Mouse (Mus musculus) layer of hippocampus, postnatal 14 days (tissue): ENCODE data around the gene Sept9. TPM values are rescaled to one million over a fixed set of nuclear protein-coding genes. Genes with fewer than 3 reads are reported as not detected.

Source experiments
- DNase-seq, 2 experiments: peaks; one replicate each; pipeline ENCODE4 v3.0.0; 2021 to 2022; ENCODE audit warnings: low spot score in 2 of 2, mixed read lengths in 1 of 2
- total RNA-seq, 2 experiments: library from RNA; stranded (reverse); gene quantifications; 2 replicates each; pipeline ENCODE4 v1.2.3; 2021

Sept9 gene
- total RNA-seq, 2 experiments from 2014 or later, result 91.7 to 93.9 TPM

DNA sequence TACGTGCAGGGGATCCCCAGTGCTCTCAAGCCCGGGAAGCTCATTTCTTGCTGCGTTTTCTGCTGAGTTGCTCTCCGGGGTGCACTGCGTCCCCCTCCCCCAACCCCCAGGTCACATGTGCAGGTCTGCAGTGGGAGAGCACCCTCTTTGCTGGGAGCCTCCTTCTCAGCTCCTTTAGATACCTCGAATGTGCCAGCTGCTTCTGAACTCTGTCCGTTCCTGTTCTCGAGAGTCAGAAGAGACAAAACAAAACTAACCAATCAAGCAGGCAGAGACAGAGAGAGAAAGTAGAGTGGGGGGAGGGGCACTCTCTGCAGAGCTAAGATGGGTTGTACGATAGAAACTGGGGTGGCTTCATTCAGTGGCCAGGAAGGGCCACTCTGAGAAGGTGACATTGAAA is 195.8 kb downstream of the Sept9 start:
- peak in 1 of 2 experiments; percentile 28 for DNase-seq

DNA sequence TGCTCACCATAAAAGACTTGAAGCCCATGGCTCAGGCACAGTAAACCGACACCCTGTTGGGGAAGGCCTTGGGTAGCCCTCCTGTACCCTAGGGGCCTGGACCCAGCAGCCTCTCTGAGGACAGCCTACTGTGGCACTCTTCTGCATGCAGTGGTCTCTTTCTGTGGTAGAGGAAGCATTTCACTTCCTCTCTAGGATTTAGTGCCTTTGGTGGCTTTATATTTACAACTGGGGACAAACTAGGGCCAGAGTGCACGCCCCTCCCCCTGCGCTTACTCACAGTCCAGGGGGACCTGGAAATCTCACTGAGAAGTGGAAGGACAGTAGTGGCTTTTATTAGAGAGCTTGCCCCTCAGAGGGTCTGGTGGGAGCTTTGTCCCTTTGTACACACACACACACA is 197.5 kb downstream of the Sept9 start:
- no peak for DNase-seq

DNA sequence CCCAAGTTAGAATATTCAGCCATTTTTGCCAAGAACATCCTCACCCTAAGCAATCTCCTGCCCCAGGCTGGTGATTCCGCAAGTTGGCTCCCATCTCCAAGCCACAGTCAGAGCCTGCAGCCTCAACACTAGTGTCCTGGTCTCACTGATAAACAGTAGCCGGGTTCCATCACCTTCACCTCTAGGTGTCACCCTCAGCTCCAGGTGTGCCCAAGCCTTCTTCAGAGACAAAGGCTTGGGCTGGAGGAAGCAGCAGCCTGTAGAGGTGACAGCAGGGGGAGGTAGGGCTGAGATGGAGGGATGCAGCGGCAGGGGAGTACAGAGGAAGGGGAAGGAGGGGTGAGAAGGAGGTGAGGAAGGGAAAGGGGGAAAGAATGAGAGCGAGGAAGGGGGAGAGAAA is 198.3 kb downstream of the Sept9 start:
- DNase-seq, result no peak

DNA sequence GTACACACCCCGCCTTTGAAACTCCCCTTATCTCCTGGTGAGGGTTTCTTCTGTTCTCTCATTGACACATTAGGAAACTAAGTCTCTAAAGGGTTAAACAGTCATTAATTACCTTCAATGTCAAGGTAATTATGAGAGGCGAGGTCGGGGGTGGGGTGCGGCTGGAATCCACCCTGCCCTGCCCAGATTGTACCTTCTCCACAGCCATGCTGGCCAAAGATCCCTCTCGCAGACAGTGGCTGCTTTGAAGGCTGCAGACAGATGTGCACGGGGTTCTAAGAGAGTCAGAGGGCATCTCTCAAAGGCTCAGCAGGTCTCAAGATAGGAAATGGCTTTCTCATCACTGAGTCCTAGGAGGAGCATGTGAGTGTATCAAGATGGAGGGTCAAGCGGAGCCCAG is 198.7 kb downstream of the Sept9 start:
- DNase-seq, result no peak

DNA sequence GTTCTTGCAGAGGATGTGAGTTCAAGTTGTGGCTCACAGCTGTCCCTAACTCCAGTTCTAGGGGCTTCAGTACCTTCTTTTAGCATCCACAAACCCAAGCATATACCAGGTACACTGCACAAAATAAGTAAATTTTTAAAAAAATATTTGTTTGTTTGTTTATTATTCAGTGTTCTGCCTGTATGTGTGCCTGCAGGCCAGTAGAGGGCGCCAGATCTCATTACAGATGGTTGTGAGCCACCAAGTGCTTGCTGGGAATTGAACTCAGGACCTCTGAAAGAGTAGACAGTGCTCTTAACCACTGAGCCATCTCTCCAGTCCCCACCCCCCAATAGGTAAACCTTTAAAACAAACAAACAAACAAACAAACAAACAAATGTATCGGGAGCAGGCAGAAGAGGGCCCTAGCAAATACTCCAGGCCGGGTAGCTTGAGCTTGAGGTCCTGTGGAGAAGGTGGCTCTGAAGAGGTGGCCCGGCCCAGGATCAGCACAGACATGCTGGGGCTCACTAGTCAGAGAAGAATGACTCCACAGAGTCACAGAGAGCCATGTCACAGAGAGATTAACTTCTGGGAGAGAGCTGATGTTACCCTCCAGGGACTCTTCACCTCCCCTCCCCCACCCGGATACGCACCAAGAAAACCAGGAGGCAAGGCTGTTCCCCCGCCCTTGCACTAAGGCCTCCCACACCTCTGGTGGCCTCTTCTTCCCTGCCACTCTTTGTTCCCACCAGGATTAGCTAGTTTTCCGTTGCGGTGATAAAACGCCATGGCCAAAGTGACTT is 202.3 kb downstream of the Sept9 start:
- DNase-seq, result no peak

DNA sequence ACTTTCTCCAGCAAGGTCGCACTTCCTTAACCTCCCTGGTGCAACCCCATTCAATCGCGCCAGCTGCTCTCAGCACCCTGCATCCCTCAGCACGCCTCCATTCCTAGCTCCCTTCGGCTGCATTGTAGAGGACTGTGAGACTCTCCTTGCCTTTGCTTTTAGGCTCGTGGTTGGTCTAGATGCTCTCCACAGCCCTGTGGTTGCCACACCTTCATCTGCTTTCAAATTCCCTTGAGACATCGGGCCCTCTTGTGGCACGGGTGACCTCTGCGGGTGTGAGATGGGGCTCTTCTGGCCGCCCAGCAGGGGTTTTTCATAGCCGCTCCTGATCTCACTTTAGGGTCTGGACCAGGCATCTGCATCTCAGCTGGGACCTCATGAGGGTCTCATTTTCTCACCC is 203.1 kb downstream of the Sept9 start:
- DNase-seq, result no peak

DNA sequence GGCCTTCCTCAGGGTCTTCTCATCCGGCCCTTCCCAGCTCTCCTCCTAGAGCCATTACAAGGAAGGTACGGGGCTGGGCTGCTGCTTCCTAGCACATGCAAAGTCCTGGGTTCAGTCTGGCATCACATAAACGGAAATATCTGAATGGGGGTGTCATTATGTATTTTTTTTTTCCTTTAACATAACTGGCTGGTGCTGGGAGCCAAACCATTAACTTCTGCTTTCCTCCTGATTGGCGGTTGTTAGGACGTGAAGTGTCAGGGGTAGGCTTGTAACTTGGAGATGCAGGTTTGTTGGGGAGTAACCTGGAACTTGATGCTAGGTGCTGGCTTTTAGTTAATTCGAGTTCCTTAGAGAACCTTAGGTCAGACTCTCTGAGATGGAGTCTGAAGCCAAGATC is 203.6 kb downstream of the Sept9 start:
- no peak for DNase-seq

DNA sequence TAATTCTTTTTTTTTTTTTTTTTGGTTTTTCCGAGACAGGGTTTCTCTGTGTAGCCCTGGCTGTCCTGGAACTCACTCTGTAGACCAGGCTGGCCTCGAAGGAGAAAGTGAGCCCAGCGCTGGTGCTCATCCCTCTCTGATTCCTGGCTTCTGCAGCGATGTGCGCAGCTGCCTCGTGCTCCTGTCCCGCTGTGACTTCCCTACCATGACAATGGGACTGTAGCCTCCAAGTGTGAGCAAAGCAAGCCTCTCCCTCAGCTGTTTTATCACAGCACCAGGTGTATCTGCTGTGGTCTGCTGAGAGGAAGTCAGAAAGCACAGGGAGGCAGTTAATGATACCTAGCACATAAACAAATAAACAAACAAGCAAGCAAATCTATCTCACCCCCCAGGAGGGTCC is 204.3 kb downstream of the Sept9 start:
- DNase-seq, result no peak

DNA sequence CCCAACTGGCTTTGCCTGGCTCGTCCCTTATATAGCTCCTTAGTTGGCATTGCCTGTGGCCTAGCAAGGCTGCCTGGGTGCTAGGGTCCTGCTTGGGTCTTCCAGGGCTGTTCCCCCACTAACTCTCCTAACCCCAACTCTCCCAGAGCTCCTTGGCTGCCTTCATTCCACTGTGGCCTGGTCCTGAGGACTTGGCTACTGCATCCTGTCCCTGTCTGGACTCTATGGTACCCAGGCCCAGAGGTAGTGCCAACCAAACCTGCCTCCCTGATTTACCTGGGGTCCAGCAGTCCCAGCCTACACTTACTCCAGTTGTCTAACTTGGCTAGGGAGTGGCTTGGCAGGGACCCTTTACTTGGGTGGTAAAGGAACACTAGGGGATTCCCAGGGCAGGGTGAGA is 207.2 kb downstream of the Sept9 start:
- no peak for DNase-seq

DNA sequence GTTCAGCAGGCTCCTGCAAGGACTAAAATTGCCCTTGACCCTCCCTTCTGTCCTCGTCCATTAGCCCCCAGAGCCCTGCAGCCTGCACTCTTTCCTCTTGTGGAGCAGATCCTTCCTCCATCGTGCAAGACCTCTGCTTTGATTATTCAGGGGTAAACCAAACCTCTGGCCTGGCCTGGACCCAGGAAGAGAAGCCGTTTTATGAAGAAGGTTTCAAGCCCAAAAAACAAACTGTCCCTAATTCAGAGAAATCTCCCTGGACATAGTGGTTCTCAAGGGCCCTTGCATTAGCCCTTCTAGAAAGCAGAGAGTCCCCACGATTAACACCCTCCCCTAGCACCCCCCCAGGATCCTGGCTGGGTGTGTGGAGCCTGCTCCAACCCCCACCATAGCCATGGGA is 207.7 kb downstream of the Sept9 start:
- DNase-seq, result peak in 1 of 2 experiments; percentile 15

DNA sequence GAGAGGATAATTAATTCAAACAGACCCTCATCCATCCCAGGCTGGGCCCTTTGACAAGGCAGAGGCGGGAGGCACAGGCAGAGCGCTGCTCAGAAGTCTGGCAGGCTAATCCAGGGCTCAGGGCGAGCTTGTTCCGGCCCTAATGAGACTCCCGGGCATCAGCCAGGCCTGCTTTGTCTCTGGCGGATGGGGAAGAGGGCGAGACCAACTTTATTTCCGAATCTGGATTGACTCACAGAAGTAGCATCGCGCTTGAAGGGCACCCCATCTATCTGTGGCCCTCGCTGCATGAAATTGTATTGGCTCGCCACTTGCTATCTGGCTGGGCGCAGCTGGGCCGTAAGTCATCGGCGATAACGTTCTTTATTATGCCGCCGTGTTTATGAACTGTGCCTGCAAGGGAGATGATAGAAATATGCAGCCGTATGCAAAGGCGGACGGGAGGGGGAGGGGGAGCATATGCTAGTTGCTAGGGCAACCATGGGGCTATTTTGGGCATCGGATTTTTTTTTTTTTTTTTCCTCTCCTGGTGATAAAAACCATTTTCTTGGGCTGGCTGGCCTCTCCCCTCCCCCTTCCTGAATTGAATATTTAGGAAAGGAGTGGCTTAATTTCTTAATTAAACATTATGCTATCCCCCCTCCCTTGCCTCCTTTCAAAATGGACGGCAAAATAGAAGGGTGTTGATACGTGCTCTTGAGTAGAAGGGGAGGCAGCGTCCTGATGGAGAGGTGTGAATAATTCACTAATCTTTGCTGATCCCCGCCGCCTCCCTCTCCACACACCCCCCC is 208.4 kb downstream of the Sept9 start:
- peak; percentile 75 to 82 for DNase-seq

DNA sequence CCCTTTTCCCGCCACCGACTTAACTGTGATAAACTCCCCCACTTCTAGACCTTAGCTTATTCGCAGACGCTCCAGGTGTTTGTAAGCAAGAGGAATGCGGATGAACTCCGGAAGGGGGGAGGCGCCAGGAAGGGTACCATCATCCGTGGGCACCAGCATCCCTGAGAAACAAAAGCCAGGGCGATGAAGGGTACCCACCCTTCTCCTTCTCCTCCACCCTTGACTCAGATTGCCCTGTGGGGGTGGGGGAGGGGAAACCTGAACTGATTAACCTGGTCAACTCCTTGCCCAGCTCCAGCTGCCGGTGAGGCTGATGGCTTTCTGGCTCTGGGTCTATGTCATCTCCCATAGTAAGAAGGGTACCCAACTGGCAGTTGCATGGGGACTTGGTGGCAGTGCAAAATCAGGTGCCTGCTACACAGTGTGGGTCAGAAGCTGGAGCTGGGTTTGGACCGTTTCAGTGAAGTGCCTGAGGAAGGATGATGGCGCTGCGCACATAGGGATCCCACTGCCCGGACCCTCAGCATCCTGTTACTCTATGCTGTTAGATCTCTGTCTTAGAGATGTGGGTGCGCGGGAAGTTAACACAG is 209.1 kb downstream of the Sept9 start:
- DNase-seq, result peak in 1 of 2 experiments; percentile 17

DNA sequence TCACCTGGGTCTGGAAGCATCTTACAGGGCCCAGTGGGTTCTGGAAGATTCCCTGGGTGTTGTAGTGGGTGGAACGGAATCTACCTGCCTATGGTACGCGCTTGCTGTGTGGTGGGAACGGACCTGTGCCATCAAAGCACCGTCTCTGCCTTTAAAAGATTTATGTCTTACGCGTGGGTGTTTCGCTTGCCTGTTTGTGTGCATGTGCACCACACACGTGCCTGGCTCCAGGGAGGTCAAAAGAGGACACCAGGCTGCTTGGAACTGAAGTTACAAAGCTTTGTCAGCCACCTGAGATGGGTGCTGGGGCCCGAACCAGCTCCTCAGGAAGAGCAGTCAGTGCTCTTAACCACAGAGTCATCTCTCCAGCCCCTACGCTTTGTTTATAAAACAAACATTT is 209.9 kb downstream of the Sept9 start:
- peak in 1 of 2 experiments; percentile 28 for DNase-seq

DNA sequence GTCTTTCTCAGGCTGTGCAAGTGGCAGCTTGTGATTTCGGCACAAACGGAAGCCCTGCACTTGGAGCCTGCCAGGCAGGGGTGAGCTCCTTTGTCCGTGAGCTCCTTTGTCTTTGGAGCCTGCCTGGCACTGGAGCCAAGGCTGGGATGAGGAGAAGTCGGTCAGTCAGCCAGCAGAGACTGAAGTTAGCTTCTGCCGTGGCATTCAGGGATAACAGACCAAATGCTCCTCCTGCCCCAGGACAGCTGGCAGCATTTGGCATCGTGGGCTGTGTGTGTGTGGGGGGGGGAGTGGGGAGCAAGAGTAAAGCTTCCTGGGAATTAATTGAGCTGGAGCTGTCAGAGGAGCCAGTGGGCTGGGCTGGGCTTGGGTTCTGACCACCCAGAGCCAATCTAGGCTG is 210.6 kb downstream of the Sept9 start:
- DNase-seq, result peak; percentile 65 to 66

DNA sequence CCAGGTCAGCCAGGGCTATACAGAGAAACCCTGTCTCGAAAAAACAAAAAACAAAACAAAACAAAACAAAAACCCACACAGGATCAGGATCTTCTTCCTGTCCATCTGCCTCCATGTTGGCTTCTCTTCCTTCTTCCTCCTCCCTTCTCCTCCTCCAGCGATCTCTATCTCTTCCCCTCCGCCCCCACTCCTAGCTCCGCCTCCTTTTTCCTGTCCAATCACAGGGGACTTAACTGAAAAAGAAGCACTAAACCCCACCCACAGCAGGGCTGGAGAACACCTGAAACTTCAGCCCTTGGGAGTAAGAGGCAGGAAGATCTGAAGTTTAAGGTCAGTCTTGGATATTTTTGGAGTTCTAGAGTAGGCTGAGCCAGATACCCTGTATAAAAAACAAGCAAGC is 212.2 kb downstream of the Sept9 start:
- no peak for DNase-seq

Other genes with a start within 250 kb of the Sept9 start
- 100 to 1,000 TPM; 171 to 174 TPM for gene Sec14l1, start 84.5 kb upstream of the Sept9 start, total RNA-seq